In genomic region chr8:95392604-95393003, GRCm38 (mm10) we compare ENCODE assay signal across 9 mouse cellular contexts. TPM values are rescaled to one million over a fixed set of nuclear protein-coding genes. Genes with fewer than 3 reads are reported as not detected.
DNase-seq lines count a peak whose midpoint lies in the region; ATAC-seq and TF ChIP-seq lines count a peak whose summit lies in the region.
"Had no signal": no experiment of that assay in that cellular context is flagged by ENCODE, and none has a peak within 500 bp of the region (broad histone marks: within the 10 kb centered on the region; RNA-seq: fewer than 3 reads in every experiment).

No protein-coding gene starts in this region.

- H3K9ac ChIP-seq in liver, embryonic 12.5 days, result no peak overlapping the region

- H3K27me3 ChIP-seq in liver, embryonic 12.5 days (replicated peaks), result peaks cover 27% of the 10 kb centered on the region
- H3K27me3 ChIP-seq in heart, embryonic 10.5 days (ENCODE audit: insufficient read depth, poor library complexity, severe bottlenecking), result no peaks in the 10 kb centered on the region
- no peaks in the 10 kb centered on the region for H3K27me3 ChIP-seq in kidney, adult 2 months (replicated peaks; ENCODE audit: control insufficient read depth, insufficient read depth, low read length)

- H3K36me3 ChIP-seq in liver, embryonic 12.5 days, result no peaks in the 10 kb centered on the region
- no peaks in the 10 kb centered on the region for H3K36me3 ChIP-seq in heart, embryonic 10.5 days
- H3K36me3 ChIP-seq in kidney, adult 2 months (ENCODE audit: control insufficient read depth, insufficient read depth, low read length), result no peaks in the 10 kb centered on the region
- H3K36me3 ChIP-seq: G1E had no signal

- no peak for DNase-seq in liver
- DNase-seq in heart, embryonic 10.5 days (ENCODE audit: low spot score), result no peak
- DNase-seq in kidney, adult 2 months, result peak; percentile 78
- peak; percentile 51 for DNase-seq in lung, postnatal 25 days (ENCODE audit: low spot score)
- DNase-seq in left cerebral cortex, postnatal 25 days (ENCODE audit: low spot score in 2 of 2), result no peak
- no peak for DNase-seq in left cerebral cortex, adult 8-10 months (ENCODE audit: low spot score in 2 of 2)
- DNase-seq in urinary bladder, postnatal 25 days (ENCODE audit: low spot score), result no peak

- intact Hi-C loops in left cerebral cortex, postnatal 25 days (cut with DNase I), result no loop called here

- WGBS in liver, embryonic 12.5 days (ENCODE audit: insufficient replicate concordance), result 19% methylated on average over 5 of the region's 5 CpGs
- WGBS in heart, embryonic 10.5 days, result 60% methylated on average over 5 of the region's 5 CpGs
- 65% methylated on average over 5 of the region's 5 CpGs for WGBS in kidney, adult 2 months

- no peak overlapping the region for H3K4me2 ChIP-seq in liver, embryonic 12.5 days

- no peak for TF ChIP-seq POLR2A in kidney, adult 2 months (IDR thresholded peaks at IDR 0.05; ENCODE audit: low read depth, low read length)

- H3K9me3 ChIP-seq in liver, embryonic 12.5 days (replicated peaks), result no peaks in the 10 kb centered on the region
- H3K9me3 ChIP-seq in heart, embryonic 10.5 days, result no peaks in the 10 kb centered on the region
- H3K9me3 ChIP-seq: G1E had no signal

- ATAC-seq in liver, embryonic 12.5 days, result 0 out of 2 replicates have a peak, but pooled peaks have one; percentile 44

- no peak overlapping the region for H3K27ac ChIP-seq in liver, embryonic 12.5 days
- peak overlapping the region; percentile 77 for H3K27ac ChIP-seq in heart, embryonic 10.5 days
- H3K27ac ChIP-seq in kidney, adult 2 months (ENCODE audit: insufficient read depth, low read depth, low read length), result no peak overlapping the region

- no peak for TF ChIP-seq CTCF in kidney, adult 2 months (conservative IDR thresholded peaks at IDR 0.05; ENCODE audit: insufficient read depth, insufficient read length, low read depth, low read length)

- H3K4me1 ChIP-seq in liver, embryonic 12.5 days, result peaks cover 22% of the 10 kb centered on the region
- H3K4me1 ChIP-seq in heart, embryonic 10.5 days, result peaks cover 55% of the 10 kb centered on the region
- H3K4me1 ChIP-seq in kidney, adult 2 months (ENCODE audit: control insufficient read depth, insufficient read depth, low read length), result 0 out of 2 replicates have a peak, but pooled peaks cover 3% of the 10 kb centered on the region

- no peak overlapping the region for H3K4me3 ChIP-seq in liver, embryonic 12.5 days
- no peak overlapping the region for H3K4me3 ChIP-seq in heart, embryonic 10.5 days
- H3K4me3 ChIP-seq in kidney, adult 2 months (ENCODE audit: insufficient read depth, low read depth, low read length), result no peak overlapping the region

RNA-seq across cellular contexts. Expression of gene Mmp15, which starts 40.5 kb away (rescaled TPM):
- polyA plus RNA-seq in liver, embryonic 12.5 days (2016; fragmentation: Nextera tagmentation; extraction: Ambion mirVana), result 2.9 TPM in 2 replicates
- 30.9 and 50.2 TPM in 2 replicates for polyA plus RNA-seq in heart, embryonic 10.5 days (2016; fragmentation: Nextera tagmentation; extraction: Ambion mirVana)
- 5.3 and 5.6 TPM in 2 replicates for polyA plus RNA-seq in kidney, adult 2 months (2012; rRNA removed)
- total RNA-seq in left cerebral cortex, postnatal 25 days (2021), result 10 to 100 TPM; 20.9 TPM
- 10 to 100 TPM; 16.0 to 17.9 (median 16.8) TPM for total RNA-seq in left cerebral cortex, adult 8-10 months (2022)

RNA-seq across cellular contexts. Expression of gene Cfap20, which starts 42.1 kb away (rescaled TPM):
- 44.2 and 45.9 TPM in 2 replicates for polyA plus RNA-seq in liver, embryonic 12.5 days (2016; fragmentation: Nextera tagmentation; extraction: Ambion mirVana)
- polyA plus RNA-seq in heart, embryonic 10.5 days (2016; fragmentation: Nextera tagmentation; extraction: Ambion mirVana), result 126 and 129 TPM in 2 replicates
- 35.7 and 41.2 TPM in 2 replicates for polyA plus RNA-seq in kidney, adult 2 months (2012; rRNA removed)
- 10 to 100 TPM; 57.8 to 60.0 TPM for total RNA-seq in left cerebral cortex, postnatal 25 days (2021)
- 10 to 100 TPM; 52.7 to 60.3 (median 57.4) TPM for total RNA-seq in left cerebral cortex, adult 8-10 months (2022)

Comparison
In these comparisons a context has a peak if more than half of its experiments do, and no peak if none do; other contexts are left out.
1. DNase-seq: peak in kidney, adult 2 months (single experiment) and lung, postnatal 25 days (single experiment); none in liver (single experiment), heart, embryonic 10.5 days (single experiment), left cerebral cortex, postnatal 25 days (0 of 2), left cerebral cortex, adult 8-10 months (0 of 2) and urinary bladder, postnatal 25 days (single experiment).